Mouse (Mus musculus) liver, postnatal 0 days (tissue): ENCODE results near the gene Usp42. TPM values are rescaled to one million over a fixed set of nuclear protein-coding genes. Genes with fewer than 3 reads are reported as not detected.

Source experiments
- ATAC-seq: fragments of 200-750 bp; cut with Nextera tagmentation; 2 replicates; pipeline ENCODE4 v1.8.0; 2017; ENCODE audit warnings: mild to moderate bottlenecking, moderate library complexity
- DNase-seq: peaks from one replicate; pipeline ENCODE4 v3.0.0-alpha.2; 2016
- H3K27ac ChIP-seq: fragments of 300-500 bp; sonication (generic); 2 replicates; pipeline ENCODE4 v1.5.1; 2014; ENCODE audit warnings: antibody characterized with exemption, moderate library complexity, mild to moderate bottlenecking, low read depth
- H3K27me3 ChIP-seq: fragments of 300-500 bp; sonication (generic); 2 replicates; pipeline ENCODE4 v1.6.1; 2014; ENCODE audit warnings: low read length, control low read depth, mixed read lengths; ENCODE audit not compliant: insufficient read depth
- H3K36me3 ChIP-seq: fragments of 300-500 bp; sonication (generic); replicated peaks from 2 replicates; pipeline ENCODE4 v1.6.1; 2014; ENCODE audit warnings: mild to moderate bottlenecking, control low read depth, low read length, moderate library complexity, mixed read lengths; ENCODE audit not compliant: insufficient read depth
- H3K4me1 ChIP-seq: fragments of 300-500 bp; sonication (generic); 2 replicates; pipeline ENCODE4 v1.6.1; 2014; ENCODE audit warnings: antibody characterized with exemption, mild to moderate bottlenecking, control low read depth; ENCODE audit not compliant: insufficient read depth
- H3K4me2 ChIP-seq: fragments of 300-500 bp; sonication (generic); 2 replicates; pipeline ENCODE4 v1.6.1; 2014; ENCODE audit warnings: low read depth, mild to moderate bottlenecking, low read length, moderate library complexity, mixed read lengths
- H3K4me3 ChIP-seq: fragments of 300-500 bp; sonication (generic); 2 replicates; pipeline ENCODE4 v1.5.1; 2014; ENCODE audit warnings: low read depth, low read length
- H3K9ac ChIP-seq: fragments of 300-500 bp; sonication (generic); replicated peaks from 2 replicates; pipeline ENCODE4 v1.6.1; 2014; ENCODE audit warnings: mild to moderate bottlenecking, moderate library complexity
- H3K9me3 ChIP-seq: fragments of 300-500 bp; sonication (generic); 2 replicates; pipeline ENCODE4 v1.6.1; 2016; ENCODE audit warnings: mild to moderate bottlenecking, control low read depth, low read length, mixed read lengths
- CTCF ChIP-seq: sonication (generic); IDR thresholded peaks from 2 replicates; pipeline ENCODE4 v1.5.1; 2016; ENCODE audit warnings: antibody characterized with exemption, low read depth
- EP300 ChIP-seq: IDR thresholded peaks from 2 replicates; pipeline ENCODE4 v1.6.1; 2016; ENCODE audit warnings: antibody characterized with exemption, low read depth, mild to moderate bottlenecking
- WGBS: fragments of 180-500 bp; shearing (Covaris S2); extraction: QIAGEN DNeasy Blood & Tissue Kit; methylation state at CpG from one replicate; pipeline ENCODE4 v1.1.7; 2014; ENCODE audit not compliant: insufficient replicate concordance; 5-methylcytosine and 5-hydroxymethylcytosine counted together
- polyA plus RNA-seq: library from polyadenylated mRNA; unstranded; fragments of >200 nt; fragmentation: Nextera tagmentation; extraction: Ambion mirVana; gene quantifications from 2 replicates; pipeline ENCODE4 v1.2.1, GENCODE M21; 2015

Usp42 gene
- polyA plus RNA-seq, 1 experiment from 2014 or later, result 2.7 TPM

GRCm38 (mm10) chr5:143669839-143670238 lies 62.2 kb downstream of the Usp42 start:
- DNase-seq, result no peak
- Histone ChIP-seq H3K27me3 (no peaks in the 10 kb centered on the region), H3K9me3 (no peaks in the 10 kb centered on the region), H3K9ac (no peak overlapping the region), H3K27ac (peak overlapping the region; percentile 34; the same call in 1 of the 2 replicates), H3K4me2 (no peak overlapping the region), H3K4me3 (no peak overlapping the region), H3K4me1 (peaks cover 22% of the 10 kb centered on the region), H3K36me3 (no peaks in the 10 kb centered on the region)
- ATAC-seq, result no peak
- 23% methylated on average over 2 of the region's 2 CpGs for WGBS
- TF ChIP-seq CTCF (no peak), EP300 (no peak)

- 50% methylated on average over 2 of the region's 2 CpGs for WGBS
- H3K36me3 ChIP-seq, result no peaks in the 10 kb centered on the region
- H3K9ac ChIP-seq, result no peak overlapping the region
- no peaks in the 10 kb centered on the region for H3K9me3 ChIP-seq
- no peaks in the 10 kb centered on the region for H3K27me3 ChIP-seq
- no peak overlapping the region for H3K4me3 ChIP-seq
- H3K27ac ChIP-seq, result peak overlapping the region; percentile 34; the same call in 1 of the 2 replicates
- H3K4me1 ChIP-seq, result peaks cover 22% of the 10 kb centered on the region
- DNase-seq (no peak), ATAC-seq (no peak)
- H3K4me2 ChIP-seq, result no peak overlapping the region
- TF ChIP-seq EP300, result no peak
- peak; percentile 53 for TF ChIP-seq CTCF
Observed at GRCm38 (mm10) chr5:143669393-143669792, 62.7 kb downstream of the Usp42 start.

- H3K27me3 ChIP-seq, result no peaks in the 10 kb centered on the region
- no peak overlapping the region for H3K27ac ChIP-seq
- H3K9me3 ChIP-seq, result no peaks in the 10 kb centered on the region
- 88% methylated on average over 2 of the region's 2 CpGs for WGBS
- TF ChIP-seq CTCF, result no peak
- no peak for TF ChIP-seq EP300
- H3K9ac ChIP-seq, result no peak overlapping the region
- DNase-seq, result no peak
- H3K4me2 ChIP-seq, result no peak overlapping the region
- H3K4me3 ChIP-seq, result no peak overlapping the region
- ATAC-seq, result no peak
- H3K36me3 ChIP-seq, result no peaks in the 10 kb centered on the region
- peaks cover 20% of the 10 kb centered on the region for H3K4me1 ChIP-seq
Observed at GRCm38 (mm10) chr5:143668884-143669283, 63.2 kb downstream of the Usp42 start.

GRCm38 (mm10) chr5:143666015-143666414 lies 66.1 kb downstream of the Usp42 start:
- H3K36me3 ChIP-seq, result no peaks in the 10 kb centered on the region
- WGBS, result 53% methylated on average over 1 of the region's 1 CpGs
- peaks cover 21% of the 10 kb centered on the region for H3K4me1 ChIP-seq
- no peaks in the 10 kb centered on the region for H3K9me3 ChIP-seq
- no peak overlapping the region for H3K9ac ChIP-seq
- ATAC-seq, result peak; percentile 91
- no peak for DNase-seq
- no peaks in the 10 kb centered on the region for H3K27me3 ChIP-seq
- no peak overlapping the region; the same call in 1 of the 2 replicates for H3K4me2 ChIP-seq
- TF ChIP-seq CTCF, result peak; percentile 40; the same call in 1 of the 2 replicates
- TF ChIP-seq EP300, result peak; percentile 87
- H3K4me3 ChIP-seq, result no peak overlapping the region
- peak overlapping the region; percentile 3; the same call in 1 of the 2 replicates for H3K27ac ChIP-seq

DNA sequence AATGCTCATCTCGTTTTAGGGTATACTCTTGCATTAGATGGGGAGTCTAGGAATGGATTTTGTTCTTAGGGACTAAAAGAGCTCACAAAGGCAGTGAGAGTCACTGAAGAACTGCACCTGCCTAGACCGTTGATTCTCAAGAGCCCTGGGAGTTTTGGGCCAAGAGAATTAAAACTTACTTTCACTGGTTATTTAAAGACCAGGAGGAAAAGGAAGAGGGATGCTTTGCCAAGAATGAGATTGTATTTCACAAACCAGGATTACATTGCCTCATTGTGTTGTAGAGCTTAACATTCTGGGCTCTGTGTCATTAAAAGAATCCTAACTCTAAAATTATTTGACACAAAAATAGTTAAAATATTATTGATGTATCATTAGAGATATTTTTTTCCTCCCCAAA lies 66.5 kb downstream of the Usp42 start:
- 74% methylated on average over 2 of the region's 2 CpGs for WGBS

GRCm38 (mm10) chr5:143663074-143663687 lies 68.9 kb downstream of the Usp42 start:
- Histone ChIP-seq H3K4me2 (no peak overlapping the region), H3K27me3 (no peaks in the 10 kb centered on the region), H3K9ac (no peak overlapping the region), H3K9me3 (no peaks in the 10 kb centered on the region), H3K4me1 (peaks cover 25% of the 10 kb centered on the region), H3K36me3 (no peaks in the 10 kb centered on the region), H3K27ac (no peak overlapping the region), H3K4me3 (no peak overlapping the region)
- DNase-seq, result no peak
- ATAC-seq, result no peak
- TF ChIP-seq CTCF (no peak), EP300 (no peak)
- 75% methylated on average over 7 of the region's 7 CpGs for WGBS

More for the DNA sequence above, 66.5 kb downstream of the Usp42 start:
- no peaks in the 10 kb centered on the region for H3K27me3 ChIP-seq
- H3K9me3 ChIP-seq, result no peaks in the 10 kb centered on the region
- no peak overlapping the region for H3K9ac ChIP-seq
- peaks cover 20% of the 10 kb centered on the region for H3K4me1 ChIP-seq
- H3K4me3 ChIP-seq, result no peak overlapping the region
- ATAC-seq (no peak), DNase-seq (no peak)
- H3K4me2 ChIP-seq, result no peak overlapping the region
- TF ChIP-seq EP300 (no peak), CTCF (no peak)
- H3K36me3 ChIP-seq, result no peaks in the 10 kb centered on the region
- H3K27ac ChIP-seq, result no peak overlapping the region

Other genes starting within 250 kb of the Usp42 start
- 162 and 173 TPM in 2 replicates for gene Rac1, start 204.2 kb downstream of the Usp42 start, polyA plus RNA-seq
- 12.1 and 15.3 TPM in 2 replicates for gene Cyth3, start 109.8 kb downstream of the Usp42 start, polyA plus RNA-seq
- gene Eif2ak1, start 85.5 kb upstream of the Usp42 start, polyA plus RNA-seq, result 45.6 and 49.5 TPM in 2 replicates
- gene Ankrd61, start 165.4 kb upstream of the Usp42 start, polyA plus RNA-seq, result 0.07 TPM in 1 of 2 replicates, not detected in the other
- 22.2 and 25.4 TPM in 2 replicates for gene Aimp2, start 177.6 kb upstream of the Usp42 start, polyA plus RNA-seq
- gene Pms2, start 177.7 kb upstream of the Usp42 start, polyA plus RNA-seq, result 5.6 and 6.6 TPM in 2 replicates
- 0.19 TPM in 1 of 2 replicates, not detected in the other for gene Gm42421, start 195.9 kb upstream of the Usp42 start, polyA plus RNA-seq
- gene Rsph10b, start 200.8 kb upstream of the Usp42 start, polyA plus RNA-seq, result 0.19 and 0.23 TPM in 2 replicates